Mouse (Mus musculus) liver, adult 2 months (tissue): ENCODE measurements around the gene Dync1i1.

Experiments
- CTCF ChIP-seq: fragments of 200-500 bp; IDR thresholded peaks from 2 replicates; pipeline ENCODE4 v1.5.1; 2011; ENCODE audit warnings: low read depth, low read length, control low read depth
- POLR2A ChIP-seq: fragments of 200-500 bp; IDR thresholded peaks from 2 replicates; pipeline ENCODE4 v1.6.1; 2011; ENCODE audit warnings: low read length, control low read depth; ENCODE audit not compliant: insufficient read depth; ENCODE audit errors: extremely low read depth

- no peak for TF ChIP-seq POLR2A
- no peak for TF ChIP-seq CTCF
Observed at GRCm38 (mm10) chr6:5825461-5825860, 100.0 kb downstream of the Dync1i1 start.
